Mouse (Mus musculus) midbrain, embryonic 10.5 days (tissue): ENCODE data around the gene Spcs1. TPM values are rescaled to one million over a fixed set of nuclear protein-coding genes. Genes with fewer than 3 reads are reported as not detected.

Experiments used
- DNase-seq: peaks from one replicate; pipeline ENCODE4 v3.0.0-alpha.2; 2017; ENCODE audit warnings: low spot score
- H3K27ac ChIP-seq: fragments of 300-500 bp; sonication (generic); replicated peaks from 2 replicates; pipeline ENCODE4 v1.5.1; 2016; ENCODE audit warnings: mild to moderate bottlenecking
- H3K27me3 ChIP-seq: fragments of 300-500 bp; sonication (generic); 2 replicates; pipeline ENCODE4 v1.6.1; 2016; ENCODE audit warnings: low read depth, mild to moderate bottlenecking; ENCODE audit not compliant: poor library complexity, severe bottlenecking
- H3K36me3 ChIP-seq: fragments of 300-500 bp; sonication (generic); 2 replicates; pipeline ENCODE4 v1.6.1; 2016; ENCODE audit warnings: mild to moderate bottlenecking, moderate library complexity
- H3K4me1 ChIP-seq: fragments of 300-500 bp; sonication (generic); 2 replicates; pipeline ENCODE4 v1.6.1; 2016
- H3K4me3 ChIP-seq: fragments of 300-500 bp; sonication (generic); 2 replicates; pipeline ENCODE4 v1.5.1; 2016; ENCODE audit warnings: mild to moderate bottlenecking, moderate library complexity
- H3K9me3 ChIP-seq: fragments of 300-500 bp; sonication (generic); replicated peaks from 2 replicates; pipeline ENCODE4 v1.6.1; 2016; ENCODE audit warnings: mild to moderate bottlenecking
- WGBS: fragments of 180-500 bp; shearing (Covaris S2); methylation state at CpG from one replicate; pipeline ENCODE4 v1.1.7; 2016; 5-methylcytosine and 5-hydroxymethylcytosine counted together
- polyA plus RNA-seq: library from polyadenylated mRNA; unstranded; fragments of >200 nt; fragmentation: Nextera tagmentation; extraction: Ambion mirVana; gene quantifications from 2 replicates; pipeline ENCODE4 v1.2.1, GENCODE M21; 2016

Gene Spcs1
- polyA plus RNA-seq: 274 and 277 TPM in 2 replicates

- Histone ChIP-seq H3K9me3 (no peaks in the 10 kb centered on the region), H3K36me3 (peaks cover 28% of the 10 kb centered on the region), H3K4me3 (peak within 1 kb of the TSS; percentile 98), H3K27me3 (no peaks in the 10 kb centered on the region), H3K27ac (peak within 1 kb of the TSS; percentile 93), H3K4me1 (peaks cover 21% of the 10 kb centered on the region)
- WGBS: under 1% methylated on average over 81 of the region's 84 CpGs
- DNase-seq: peak; percentile 88
Measured at GRCm38 (mm10) chr14:31001307-31002205, at the start of gene Spcs1, which contains the start of gene Glt8d1. Spcs1 (minus strand) TSS chr14:31001672. Glt8d1 (plus strand) TSS chr14:31001400.

GRCm38 (mm10) chr14:31045817-31046216 is 44.3 kb upstream of the Spcs1 start:
- 93% methylated on average over 1 of the region's 1 CpGs for WGBS
- H3K4me3 ChIP-seq: no peak overlapping the region
- no peaks in the 10 kb centered on the region for H3K4me1 ChIP-seq
- no peak for DNase-seq
- peaks cover 100% of the 10 kb centered on the region for H3K36me3 ChIP-seq
- no peaks in the 10 kb centered on the region for H3K9me3 ChIP-seq
- H3K27ac ChIP-seq: no peak overlapping the region
- H3K27me3 ChIP-seq: no peaks in the 10 kb centered on the region

GRCm38 (mm10) chr14:31045296-31045695 is 43.8 kb upstream of the Spcs1 start:
- no peaks in the 10 kb centered on the region for H3K27me3 ChIP-seq
- H3K9me3 ChIP-seq: no peaks in the 10 kb centered on the region
- 93% methylated on average over 5 of the region's 5 CpGs for WGBS
- no peak overlapping the region for H3K27ac ChIP-seq
- no peak for DNase-seq
- H3K4me3 ChIP-seq: no peak overlapping the region
- no peaks in the 10 kb centered on the region for H3K4me1 ChIP-seq
- H3K36me3 ChIP-seq: peaks cover 100% of the 10 kb centered on the region

GRCm38 (mm10) chr14:31025785-31026184 is 24.3 kb upstream of the Spcs1 start:
- Histone ChIP-seq H3K9me3 (no peaks in the 10 kb centered on the region), H3K27me3 (no peaks in the 10 kb centered on the region), H3K36me3 (peaks cover 94% of the 10 kb centered on the region), H3K4me1 (peaks cover 3% of the 10 kb centered on the region), H3K4me3 (no peak overlapping the region), H3K27ac (no peak overlapping the region)
- 78% methylated on average over 3 of the region's 3 CpGs for WGBS
- no peak for DNase-seq

GRCm38 (mm10) chr14:31022579-31022978 is 21.1 kb upstream of the Spcs1 start:
- Histone ChIP-seq H3K27me3 (no peaks in the 10 kb centered on the region), H3K27ac (no peak overlapping the region), H3K36me3 (peaks cover 66% of the 10 kb centered on the region), H3K9me3 (no peaks in the 10 kb centered on the region), H3K4me1 (peaks cover 21% of the 10 kb centered on the region), H3K4me3 (no peak overlapping the region)
- DNase-seq: no peak
- WGBS: 82% methylated on average over 1 of the region's 1 CpGs

- H3K27ac ChIP-seq: peak overlapping the region; percentile 99
- H3K4me1 ChIP-seq: peaks cover 28% of the 10 kb centered on the region
- no peaks in the 10 kb centered on the region for H3K27me3 ChIP-seq
- H3K4me3 ChIP-seq: peak overlapping the region; percentile 79
- H3K9me3 ChIP-seq: no peaks in the 10 kb centered on the region
- H3K36me3 ChIP-seq: peaks cover 66% of the 10 kb centered on the region
- WGBS: 11% methylated on average over 29 of the region's 56 CpGs
- peak; percentile 85 for DNase-seq
Measured at GRCm38 (mm10) chr14:31019331-31020205, 18.1 kb upstream of the Spcs1 start.

GRCm38 (mm10) chr14:31018860-31019291 is 17.4 kb upstream of the Spcs1 start, which contains the start of the genes Pbrm1 and Gnl3:
Pbrm1 (plus strand) TSS chr14:31019138.
Gnl3 (minus strand) TSS chr14:31019152.
- Histone ChIP-seq H3K4me1 (peaks cover 28% of the 10 kb centered on the region), H3K27me3 (no peaks in the 10 kb centered on the region), H3K27ac (peak within 1 kb of the TSS; percentile 99), H3K9me3 (no peaks in the 10 kb centered on the region), H3K4me3 (peak within 1 kb of the TSS; percentile 79), H3K36me3 (peaks cover 66% of the 10 kb centered on the region)
- WGBS: under 1% methylated on average over 49 of the region's 53 CpGs
- peak; percentile 97 for DNase-seq

- peaks cover 66% of the 10 kb centered on the region for H3K36me3 ChIP-seq
- H3K27me3 ChIP-seq: no peaks in the 10 kb centered on the region
- 2% methylated on average over 2 of the region's 2 CpGs for WGBS
- no peak for DNase-seq
- peak overlapping the region; percentile 99 for H3K27ac ChIP-seq
- peaks cover 28% of the 10 kb centered on the region for H3K4me1 ChIP-seq
- no peaks in the 10 kb centered on the region for H3K9me3 ChIP-seq
- peak overlapping the region; percentile 79 for H3K4me3 ChIP-seq
Measured at GRCm38 (mm10) chr14:31017854-31018253, 16.4 kb upstream of the Spcs1 start.

GRCm38 (mm10) chr14:31016063-31016462 is 14.6 kb upstream of the Spcs1 start:
- H3K27ac ChIP-seq: no peak overlapping the region
- H3K4me3 ChIP-seq: no peak overlapping the region
- no peaks in the 10 kb centered on the region for H3K27me3 ChIP-seq
- H3K9me3 ChIP-seq: no peaks in the 10 kb centered on the region
- H3K36me3 ChIP-seq: peaks cover 68% of the 10 kb centered on the region
- DNase-seq: no peak
- peaks cover 26% of the 10 kb centered on the region for H3K4me1 ChIP-seq
- WGBS: 89% methylated on average over 1 of the region's 1 CpGs

- Histone ChIP-seq H3K4me3 (no peak overlapping the region), H3K4me1 (peaks cover 16% of the 10 kb centered on the region), H3K27me3 (no peaks in the 10 kb centered on the region), H3K36me3 (peaks cover 88% of the 10 kb centered on the region), H3K27ac (no peak overlapping the region), H3K9me3 (no peaks in the 10 kb centered on the region)
- 94% methylated on average over 2 of the region's 2 CpGs for WGBS
- DNase-seq: no peak
Measured at GRCm38 (mm10) chr14:31013928-31014327, 12.5 kb upstream of the Spcs1 start.

GRCm38 (mm10) chr14:31011588-31011987 is 10.1 kb upstream of the Spcs1 start:
- no peak overlapping the region for H3K4me3 ChIP-seq
- no peak overlapping the region for H3K27ac ChIP-seq
- 92% methylated on average over 3 of the region's 3 CpGs for WGBS
- H3K36me3 ChIP-seq: peaks cover 97% of the 10 kb centered on the region
- H3K4me1 ChIP-seq: no peaks in the 10 kb centered on the region
- H3K9me3 ChIP-seq: no peaks in the 10 kb centered on the region
- H3K27me3 ChIP-seq: no peaks in the 10 kb centered on the region
- no peak for DNase-seq

GRCm38 (mm10) chr14:31006779-31007178 is 5.3 kb upstream of the Spcs1 start:
- Histone ChIP-seq H3K4me1 (peaks cover 10% of the 10 kb centered on the region), H3K9me3 (no peaks in the 10 kb centered on the region), H3K36me3 (peaks cover 56% of the 10 kb centered on the region), H3K27me3 (no peaks in the 10 kb centered on the region), H3K4me3 (no peak overlapping the region), H3K27ac (no peak overlapping the region)
- 82% methylated on average over 5 of the region's 5 CpGs for WGBS
- no peak for DNase-seq
